ENCODE assay signal across 10 mouse cellular contexts in the genomic region with DNA sequence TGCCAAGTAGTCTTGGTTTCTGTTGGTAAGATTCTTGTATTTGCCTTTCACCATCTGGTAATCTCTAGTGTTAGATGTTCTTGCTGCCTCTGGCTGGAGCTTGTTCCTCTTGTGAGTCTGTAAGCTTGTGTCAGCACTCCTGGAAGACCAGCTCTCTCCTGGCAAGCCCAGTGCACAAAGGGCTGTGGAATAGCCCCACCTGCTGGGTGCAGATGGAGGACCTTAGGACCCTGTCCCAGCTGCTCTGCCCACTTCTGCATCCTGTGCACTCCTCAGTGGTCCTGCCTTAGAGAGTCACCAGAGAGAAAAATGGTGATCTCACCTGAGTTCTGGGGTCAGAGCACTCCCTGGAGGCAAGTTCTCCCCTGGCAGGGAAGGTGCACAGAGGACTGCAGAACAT.
DNase-seq lines count a peak whose midpoint lies in the region; ATAC-seq lines count a peak whose summit lies in the region.
"Had no signal": no experiment of that assay in that cellular context is flagged by ENCODE, and none has a peak within 500 bp of the region (broad histone marks: within the 10 kb centered on the region; RNA-seq: fewer than 3 reads in every experiment).

No protein-coding gene starts in this region.

- H3K4me2 ChIP-seq in hindbrain, embryonic 13.5 days, result no peak overlapping the region
- H3K4me2 ChIP-seq in embryonic facial prominence, embryonic 14.5 days (ENCODE audit: low read depth, low read length), result no peak overlapping the region

- H3K27ac ChIP-seq in hindbrain, embryonic 10.5 days, result no peak overlapping the region
- H3K27ac ChIP-seq in hindbrain, embryonic 13.5 days, result no peak overlapping the region
- H3K27ac ChIP-seq in embryonic facial prominence, embryonic 14.5 days (replicated peaks; ENCODE audit: low read depth, low read length), result no peak overlapping the region
- H3K27ac ChIP-seq: macrophage had no signal

- H3K9ac ChIP-seq in hindbrain, embryonic 13.5 days, result no peak overlapping the region
- H3K9ac ChIP-seq in embryonic facial prominence, embryonic 14.5 days (ENCODE audit: low read depth, low read length), result no peak overlapping the region

- peak; percentile 35 for DNase-seq in hindbrain, embryonic 10.5 days (ENCODE audit: low spot score)
- DNase-seq in NIH3T3 (ENCODE audit: low read depth), result peak; percentile 5
- DNase-seq in embryonic facial prominence, embryonic 14.5 days (ENCODE audit: low spot score), result peak; percentile 23
- DNase-seq in kidney, postnatal 36 days, result peak; percentile 66 to 86
- DNase-seq in urinary bladder, postnatal 36 days (ENCODE audit: low spot score in 2 of 2), result no peak
- no peak for DNase-seq in thymus, postnatal 0 days (ENCODE audit: low spot score)
- DNase-seq in layer of hippocampus, adult 9-10 months (ENCODE audit: low spot score), result no peak

- ATAC-seq in hindbrain, embryonic 13.5 days (ENCODE audit: low FRiP score), result no peak
- ATAC-seq in embryonic facial prominence, embryonic 14.5 days (ENCODE audit: low read depth), result no peak; the same call in 1 of the 2 replicates

- no peak overlapping the region for H3K4me3 ChIP-seq in hindbrain, embryonic 10.5 days
- H3K4me3 ChIP-seq in hindbrain, embryonic 13.5 days, result no peak overlapping the region
- H3K4me3 ChIP-seq in embryonic facial prominence, embryonic 14.5 days (ENCODE audit: low read depth, low read length), result no peak overlapping the region
- H3K4me3 ChIP-seq: erythroblast, embryonic 14.5 days had no signal

- no peaks in the 10 kb centered on the region for H3K4me1 ChIP-seq in hindbrain, embryonic 10.5 days (replicated peaks)
- no peaks in the 10 kb centered on the region for H3K4me1 ChIP-seq in hindbrain, embryonic 13.5 days (replicated peaks)
- H3K4me1 ChIP-seq in embryonic facial prominence, embryonic 14.5 days (ENCODE audit: control insufficient read depth, insufficient read depth, low read length), result no peaks in the 10 kb centered on the region

- H3K9me3 ChIP-seq in hindbrain, embryonic 10.5 days, result no peaks in the 10 kb centered on the region
- no peaks in the 10 kb centered on the region for H3K9me3 ChIP-seq in hindbrain, embryonic 13.5 days
- 0 out of 2 replicates have a peak, but pooled peaks cover 3% of the 10 kb centered on the region for H3K9me3 ChIP-seq in embryonic facial prominence, embryonic 14.5 days (ENCODE audit: control insufficient read depth, low read length)

- no peaks in the 10 kb centered on the region for H3K27me3 ChIP-seq in hindbrain, embryonic 10.5 days (ENCODE audit: insufficient read depth, poor library complexity, severe bottlenecking)
- no peaks in the 10 kb centered on the region for H3K27me3 ChIP-seq in hindbrain, embryonic 13.5 days
- no peaks in the 10 kb centered on the region for H3K27me3 ChIP-seq in embryonic facial prominence, embryonic 14.5 days (replicated peaks; ENCODE audit: control insufficient read depth, insufficient read depth, low read length)

- H3K36me3 ChIP-seq in hindbrain, embryonic 10.5 days, result no peaks in the 10 kb centered on the region
- no peaks in the 10 kb centered on the region for H3K36me3 ChIP-seq in hindbrain, embryonic 13.5 days
- no peaks in the 10 kb centered on the region for H3K36me3 ChIP-seq in embryonic facial prominence, embryonic 14.5 days (ENCODE audit: control insufficient read depth, insufficient read depth, low read length)

Comparison
In these comparisons a context has a peak if more than half of its experiments do, and no peak if none do; other contexts are left out.
1. DNase-seq: peak in hindbrain, embryonic 10.5 days (single experiment), NIH3T3 (single experiment), embryonic facial prominence, embryonic 14.5 days (single experiment) and kidney, postnatal 36 days (2 of 2); none in urinary bladder, postnatal 36 days (0 of 2), thymus, postnatal 0 days (single experiment) and layer of hippocampus, adult 9-10 months (single experiment).